Comparison of ENCODE assay signal across 8 mouse cellular contexts in the genomic region with DNA sequence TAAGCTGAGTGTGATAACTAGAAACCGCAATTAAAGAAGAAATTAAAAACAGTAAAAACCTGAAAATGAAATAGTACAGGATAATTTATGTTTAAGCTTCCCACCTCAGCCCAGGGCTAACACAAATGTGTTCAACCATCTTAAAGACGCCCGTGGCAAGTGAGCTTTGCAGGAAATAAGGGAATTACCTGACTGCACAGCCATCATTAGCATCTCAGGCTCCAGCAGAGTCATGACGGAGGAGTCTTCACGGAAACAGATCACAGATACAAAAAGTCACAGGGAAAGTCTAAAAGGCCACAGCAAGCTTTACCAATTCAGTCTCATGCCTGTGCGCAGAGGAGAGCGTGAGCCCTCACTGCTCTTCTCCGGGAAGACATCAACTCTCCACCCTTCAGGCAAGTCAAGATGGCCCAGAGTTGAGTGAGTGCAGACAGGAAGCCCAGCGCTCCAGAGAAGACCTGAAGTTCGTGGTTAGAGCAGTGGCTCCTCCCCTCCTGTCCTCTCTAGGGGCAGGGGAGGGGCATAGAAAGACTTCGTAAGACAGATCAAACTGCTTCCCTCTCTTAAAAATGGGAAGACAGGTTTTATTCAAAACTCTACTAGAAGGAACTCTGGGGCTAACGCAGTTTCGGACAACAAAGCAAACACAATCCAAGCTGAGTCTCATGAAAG.
A peak's percentile ranks its signal among the peaks of the same experiment; 100 is the strongest.
DNase-seq lines count a peak whose midpoint lies in the region; ATAC-seq and TF ChIP-seq lines count a peak whose summit lies in the region.

No protein-coding gene starts in this region.

- TF ChIP-seq POLR2A in MEL (IDR thresholded peaks at IDR 0.05; ENCODE audit: control insufficient read depth in 1 of 2, insufficient read depth in 1 of 2, low read depth in 1 of 2, low read length in 2 of 2, poor library complexity in 1 of 2), result peak in 1 of 2 experiments; percentile 62; a peak in 2 of 4 replicates

- TF ChIP-seq RAD21 in MEL (IDR thresholded peaks at IDR 0.05; ENCODE audit: low read depth, low read length), result no peak

- TF ChIP-seq CTCF in MEL (IDR thresholded peaks at IDR 0.05 in 2 of 3, conservative IDR thresholded peaks at IDR 0.05 in 1 of 3; ENCODE audit: control insufficient read depth in 1 of 3, insufficient read depth in 1 of 3, low read depth in 2 of 3, low read length in 3 of 3, poor library complexity in 1 of 3, severe bottlenecking in 1 of 3), result no peak

- peaks cover 0 to 14% of the 10 kb centered on the region in 2 experiments; a peak in 2 of 4 replicates for H3K36me3 ChIP-seq in MEL (ENCODE audit: control insufficient read depth in 1 of 2, insufficient read depth in 2 of 2, low read length in 2 of 2)
- no peaks in the 10 kb centered on the region for H3K36me3 ChIP-seq in forebrain, embryonic 16.5 days (ENCODE audit: control insufficient read depth, insufficient read depth)
- no peaks in the 10 kb centered on the region for H3K36me3 ChIP-seq in intestine, embryonic 16.5 days (ENCODE audit: control insufficient read depth, insufficient read depth, low read length)
- H3K36me3 ChIP-seq in stomach, embryonic 14.5 days (ENCODE audit: control insufficient read depth, insufficient read depth, low read length), result no peaks in the 10 kb centered on the region

- H3K4me2 ChIP-seq in forebrain, embryonic 16.5 days (ENCODE audit: low read length), result peak overlapping the region; percentile 19
- peak overlapping the region; percentile 22 for H3K4me2 ChIP-seq in intestine, embryonic 16.5 days (ENCODE audit: low read depth, low read length)
- H3K4me2 ChIP-seq in stomach, embryonic 14.5 days (replicated peaks; ENCODE audit: low read depth, low read length), result peak overlapping the region; percentile 28; the same call in 1 of the 2 replicates

- peak; percentile 28 for DNase-seq in kidney, adult 9 months
- DNase-seq in kidney, adult 18-20 months, result no peak
- peak; percentile 94 for DNase-seq in MEL (ENCODE audit: low read depth, low spot score)
- peak; percentile 51 for DNase-seq in lung, postnatal 14 days
- DNase-seq in ovary, postnatal 14 days (ENCODE audit: low spot score), result no peak

- H3K27ac ChIP-seq in MEL (ENCODE audit: control insufficient read depth, low read depth, low read length), result peak overlapping the region; percentile 68
- H3K27ac ChIP-seq in forebrain, embryonic 16.5 days (ENCODE audit: low read length), result no peak overlapping the region
- 0 out of 2 replicates have a peak overlapping the region, but pooled peaks have one; percentile 20 for H3K27ac ChIP-seq in intestine, embryonic 16.5 days (ENCODE audit: low read length)
- H3K27ac ChIP-seq in stomach, embryonic 14.5 days (ENCODE audit: low read length), result no peak overlapping the region

- peaks cover 19 to 27% of the 10 kb centered on the region in 2 experiments for H3K4me1 ChIP-seq in MEL (ENCODE audit: control insufficient read depth in 1 of 2, insufficient read depth in 2 of 2, low read length in 2 of 2)
- peaks cover 31% of the 10 kb centered on the region for H3K4me1 ChIP-seq in forebrain, embryonic 16.5 days (replicated peaks; ENCODE audit: control insufficient read depth, insufficient read depth, low read length)
- H3K4me1 ChIP-seq in intestine, embryonic 16.5 days (ENCODE audit: control insufficient read depth, insufficient read depth, low read length), result peaks cover 15% of the 10 kb centered on the region
- peaks cover 19% of the 10 kb centered on the region for H3K4me1 ChIP-seq in stomach, embryonic 14.5 days (ENCODE audit: control insufficient read depth, insufficient read depth, low read length)

- no peak; a peak in 1 of 4 replicates for TF ChIP-seq EP300 in MEL (IDR thresholded peaks at IDR 0.05; ENCODE audit: low read depth in 1 of 2, low read length in 2 of 2)

- H3K4me3 ChIP-seq in MEL (ENCODE audit: control insufficient read depth in 1 of 2, insufficient read depth in 1 of 2, low read depth in 2 of 2, low read length in 2 of 2), result peak overlapping the region; percentile 76 to 89
- H3K4me3 ChIP-seq in forebrain, embryonic 16.5 days (replicated peaks; ENCODE audit: low read length), result no peak overlapping the region
- peak overlapping the region; percentile 9 for H3K4me3 ChIP-seq in intestine, embryonic 16.5 days (ENCODE audit: low read length)
- H3K4me3 ChIP-seq in stomach, embryonic 14.5 days (ENCODE audit: low read depth, low read length), result no peak overlapping the region

- no peaks in the 10 kb centered on the region for H3K27me3 ChIP-seq in MEL (ENCODE audit: control insufficient read depth in 1 of 2, insufficient read depth in 2 of 2, low read length in 2 of 2)
- H3K27me3 ChIP-seq in forebrain, embryonic 16.5 days (replicated peaks; ENCODE audit: control insufficient read depth, insufficient read depth, low read length), result no peaks in the 10 kb centered on the region
- H3K27me3 ChIP-seq in intestine, embryonic 16.5 days (replicated peaks; ENCODE audit: control insufficient read depth, insufficient read depth, low read length), result no peaks in the 10 kb centered on the region
- H3K27me3 ChIP-seq in stomach, embryonic 14.5 days (ENCODE audit: control insufficient read depth, insufficient read depth, low read length), result no peaks in the 10 kb centered on the region

- peak overlapping the region; percentile 58 for H3K9ac ChIP-seq in MEL (ENCODE audit: control insufficient read depth, low read depth, low read length, poor library complexity, severe bottlenecking)
- no peak overlapping the region for H3K9ac ChIP-seq in forebrain, embryonic 16.5 days (replicated peaks; ENCODE audit: low read depth, low read length)
- H3K9ac ChIP-seq in intestine, embryonic 16.5 days (ENCODE audit: low read depth, low read length), result 0 out of 2 replicates have a peak overlapping the region, but pooled peaks have one; percentile 6
- H3K9ac ChIP-seq in stomach, embryonic 14.5 days (replicated peaks; ENCODE audit: low read depth, low read length), result no peak overlapping the region

- H3K9me3 ChIP-seq in MEL (replicated peaks; ENCODE audit: insufficient read depth, low read length), result no peaks in the 10 kb centered on the region
- H3K9me3 ChIP-seq in forebrain, embryonic 16.5 days (ENCODE audit: control insufficient read depth, low read length), result no peaks in the 10 kb centered on the region
- H3K9me3 ChIP-seq in intestine, embryonic 16.5 days (ENCODE audit: control insufficient read depth, low read length), result no peaks in the 10 kb centered on the region
- H3K9me3 ChIP-seq in stomach, embryonic 14.5 days (ENCODE audit: control insufficient read depth, low read depth, low read length), result no peaks in the 10 kb centered on the region

- no peaks in the 10 kb centered on the region for H3K79me2 ChIP-seq in MEL (ENCODE audit: control insufficient read depth, insufficient read depth, low read length, poor library complexity)

- ATAC-seq in forebrain, embryonic 16.5 days, result no peak
- peak; percentile 31; the same call in 1 of the 2 replicates for ATAC-seq in intestine, embryonic 16.5 days
- no peak for ATAC-seq in stomach, embryonic 14.5 days (ENCODE audit: insufficient number of reproducible peaks, insufficient read depth, low FRiP score, low read depth)

- WGBS in forebrain, embryonic 16.5 days, result 31% methylated on average over 13 of the region's 13 CpGs
- WGBS in intestine, embryonic 16.5 days, result 47% methylated on average over 13 of the region's 13 CpGs
- 53% methylated on average over 13 of the region's 13 CpGs for WGBS in stomach, embryonic 14.5 days

TF ChIP-seq in MEL, 35 proteins besides CTCF, POLR2A, EP300 and RAD21:
- TF ChIP-seq ETS1 (IDR thresholded peaks at IDR 0.05; ENCODE audit: low read depth, low read length), result 0 out of 2 replicates have a peak, but pooled peaks have one; percentile 23
- TF ChIP-seq USF2 (IDR thresholded peaks at IDR 0.05; ENCODE audit: borderline replicate concordance in 1 of 2, insufficient read depth in 1 of 2, low read depth in 1 of 2, low read length in 2 of 2), result no peak
- TF ChIP-seq POLR2AphosphoS2 (IDR thresholded peaks at IDR 0.05; ENCODE audit: low read length), result no peak
- TF ChIP-seq POLR2AphosphoS5 (IDR thresholded peaks at IDR 0.05; ENCODE audit: borderline replicate concordance, low read depth, low read length), result no peak
- no peak for TF ChIP-seq RCOR1 (IDR thresholded peaks at IDR 0.05; ENCODE audit: low read depth, low read length)
- TF ChIP-seq ELF1 (IDR thresholded peaks at IDR 0.05; ENCODE audit: low read depth, low read length), result peak; percentile 52
- no peak for TF ChIP-seq NRF1 (IDR thresholded peaks at IDR 0.05; ENCODE audit: insufficient read depth, low read depth, low read length, poor library complexity, severe bottlenecking)
- TF ChIP-seq TBP (IDR thresholded peaks at IDR 0.05; ENCODE audit: low read depth, low read length), result peak; percentile 49; the same call in 1 of the 2 replicates
- no peak for TF ChIP-seq CHD2 (IDR thresholded peaks at IDR 0.05; ENCODE audit: low read length)
- TF ChIP-seq HCFC1 (IDR thresholded peaks at IDR 0.05; ENCODE audit: low read depth, low read length), result no peak; the same call in none of the 2 replicates
- no peak for TF ChIP-seq GABPA (IDR thresholded peaks at IDR 0.05; ENCODE audit: low read depth, low read length)
- TF ChIP-seq SIN3A (IDR thresholded peaks at IDR 0.05; ENCODE audit: low read length), result peak; percentile 28
- TF ChIP-seq MXI1 (IDR thresholded peaks at IDR 0.05; ENCODE audit: low read depth, low read length), result peak; percentile 69; the same call in 1 of the 2 replicates
- TF ChIP-seq CHD1 (IDR thresholded peaks at IDR 0.05; ENCODE audit: low read depth, low read length), result no peak
- TF ChIP-seq NELFE (IDR thresholded peaks at IDR 0.05; ENCODE audit: low read depth, low read length), result peak; percentile 56
- no peak for TF ChIP-seq MEF2A (IDR thresholded peaks at IDR 0.05; ENCODE audit: extremely low read depth, insufficient replicate concordance, low read depth, low read length, poor library complexity, severe bottlenecking)
- TF ChIP-seq TCF12 (IDR thresholded peaks at IDR 0.05; ENCODE audit: low read depth, low read length), result peak; percentile 49
- no peak for TF ChIP-seq E2F4 (IDR thresholded peaks at IDR 0.05; ENCODE audit: borderline replicate concordance, low read depth, low read length)
- no peak for TF ChIP-seq SMC3 (IDR thresholded peaks at IDR 0.05; ENCODE audit: low read depth, low read length)
- 0 out of 2 replicates have a peak, but pooled peaks have one; percentile 38 for TF ChIP-seq MYC (IDR thresholded peaks at IDR 0.05; ENCODE audit: low read depth, low read length)
- no peak; the same call in 1 of the 2 replicates for TF ChIP-seq MAX (IDR thresholded peaks at IDR 0.05; ENCODE audit: low read length)
- no peak for TF ChIP-seq GATA1 (IDR thresholded peaks at IDR 0.05; ENCODE audit: low read depth, low read length)

Comparison
In these comparisons a context has a peak if more than half of its experiments do, and no peak if none do; other contexts are left out.
1. DNase-seq: peak in kidney, adult 9 months (single experiment), MEL (single experiment) and lung, postnatal 14 days (single experiment); none in kidney, adult 18-20 months (single experiment) and ovary, postnatal 14 days (single experiment).
2. H3K27ac ChIP-seq: peak in MEL (single experiment) and intestine, embryonic 16.5 days (single experiment); none in forebrain, embryonic 16.5 days (single experiment) and stomach, embryonic 14.5 days (single experiment).
3. H3K4me3 ChIP-seq: peak in MEL (2 of 2) and intestine, embryonic 16.5 days (single experiment); none in forebrain, embryonic 16.5 days (single experiment) and stomach, embryonic 14.5 days (single experiment).
4. H3K9ac ChIP-seq: peak in MEL (single experiment) and intestine, embryonic 16.5 days (single experiment); none in forebrain, embryonic 16.5 days (single experiment) and stomach, embryonic 14.5 days (single experiment).
5. Peak in every context shown above with its lines, with median percentiles within 50 percentile points of each other: H3K4me2 ChIP-seq.